Mouse (Mus musculus): ENCODE measurements around the gene Dock7.
A peak's percentile ranks its signal among the peaks of the same experiment; 100 is the strongest.

The Dock7 gene

DNA sequence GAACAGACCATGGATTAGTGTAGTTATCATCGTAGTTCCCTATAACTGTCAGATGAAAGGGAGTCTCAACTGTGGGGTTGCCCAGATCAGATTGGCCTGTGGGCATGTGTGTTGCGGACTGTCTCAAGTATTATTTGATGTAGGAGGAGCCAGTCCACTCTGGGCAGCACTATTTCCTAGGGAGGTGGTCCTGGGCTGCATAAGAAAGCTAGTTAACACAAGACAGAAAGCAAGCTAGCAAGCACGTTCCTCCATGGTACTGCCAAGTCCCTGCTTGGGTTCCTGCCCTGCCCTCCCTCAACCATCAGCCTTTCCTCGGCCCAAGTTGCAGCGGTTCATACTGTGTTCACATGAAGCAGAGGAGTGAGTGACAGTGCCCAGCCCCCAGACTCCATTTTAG, 210.5 kb downstream of the Dock7 start:
- DNase-seq (ENCODE audit: low read depth): no peak

DNA sequence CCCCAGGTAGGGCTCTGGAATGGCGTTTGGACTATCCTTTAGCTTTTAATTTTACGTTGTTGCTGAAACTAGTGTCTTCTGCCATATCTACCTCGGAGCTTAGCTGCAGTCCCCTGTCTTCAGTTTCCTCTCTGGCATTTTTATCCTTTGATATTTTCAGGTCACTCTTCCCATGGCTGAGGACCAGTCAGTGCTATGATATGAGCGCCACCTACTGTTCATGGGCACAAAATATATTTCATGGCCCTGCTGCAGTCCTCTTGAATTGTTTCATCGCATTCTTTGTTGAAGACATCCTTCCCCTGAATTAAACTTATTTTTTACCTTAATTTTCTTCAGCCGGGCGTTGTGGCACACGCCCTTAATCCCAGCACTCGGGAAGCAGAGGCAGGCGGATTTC, 233.6 kb downstream of the Dock7 start:
- peak; percentile 25 for DNase-seq (ENCODE audit: low read depth)
